Mouse (Mus musculus) layer of hippocampus, adult 11-12 months (tissue): ENCODE results near the gene Dnajb12.

ENCODE experiments used
- DNase-seq: peaks from one replicate; pipeline ENCODE4 v3.0.0; 2022; ENCODE audit warnings: low spot score

Gene Dnajb12

DNA sequence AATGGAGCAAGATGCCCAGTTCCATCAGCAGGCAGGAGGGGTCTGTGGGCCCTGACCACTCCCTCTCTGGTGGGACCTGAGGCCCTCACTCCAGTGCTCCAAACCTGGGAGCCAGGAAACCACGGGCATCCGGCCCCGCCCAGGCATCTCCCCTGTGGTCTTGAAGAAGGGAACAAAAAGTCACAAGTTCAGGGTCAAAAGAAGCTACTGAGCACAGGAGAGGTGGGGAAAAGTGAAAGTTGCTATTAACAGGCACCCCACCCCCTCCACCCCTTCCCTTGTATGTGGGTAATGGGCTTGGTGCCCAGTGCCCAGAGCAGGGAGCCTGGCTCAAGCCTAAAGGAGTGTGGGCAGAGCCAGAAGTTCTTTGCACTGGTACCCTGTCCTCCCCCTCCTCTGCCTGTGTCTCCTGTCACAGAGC lies 17.6 kb downstream of the Dnajb12 start:
- no peak for DNase-seq

DNA sequence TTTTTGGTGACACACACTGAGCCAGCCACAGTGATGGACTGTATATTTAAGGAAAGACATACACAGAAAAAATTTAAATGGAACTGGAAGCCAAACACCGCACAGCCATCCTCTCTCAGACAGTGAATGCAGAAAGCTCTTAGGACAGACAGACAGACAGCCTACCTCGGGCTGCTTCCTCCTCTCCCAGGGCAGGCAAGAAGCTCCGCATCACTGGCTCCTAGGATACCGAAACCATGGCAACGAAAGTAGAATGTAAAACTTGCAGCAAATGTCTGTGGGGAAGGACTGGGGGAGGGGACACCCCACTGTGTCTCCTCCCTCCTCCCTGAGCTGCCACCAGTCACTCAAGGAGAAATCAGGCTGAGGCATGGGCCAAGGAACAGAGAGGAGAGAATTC lies 18.2 kb downstream of the Dnajb12 start:
- DNase-seq = peak; percentile 83

DNA sequence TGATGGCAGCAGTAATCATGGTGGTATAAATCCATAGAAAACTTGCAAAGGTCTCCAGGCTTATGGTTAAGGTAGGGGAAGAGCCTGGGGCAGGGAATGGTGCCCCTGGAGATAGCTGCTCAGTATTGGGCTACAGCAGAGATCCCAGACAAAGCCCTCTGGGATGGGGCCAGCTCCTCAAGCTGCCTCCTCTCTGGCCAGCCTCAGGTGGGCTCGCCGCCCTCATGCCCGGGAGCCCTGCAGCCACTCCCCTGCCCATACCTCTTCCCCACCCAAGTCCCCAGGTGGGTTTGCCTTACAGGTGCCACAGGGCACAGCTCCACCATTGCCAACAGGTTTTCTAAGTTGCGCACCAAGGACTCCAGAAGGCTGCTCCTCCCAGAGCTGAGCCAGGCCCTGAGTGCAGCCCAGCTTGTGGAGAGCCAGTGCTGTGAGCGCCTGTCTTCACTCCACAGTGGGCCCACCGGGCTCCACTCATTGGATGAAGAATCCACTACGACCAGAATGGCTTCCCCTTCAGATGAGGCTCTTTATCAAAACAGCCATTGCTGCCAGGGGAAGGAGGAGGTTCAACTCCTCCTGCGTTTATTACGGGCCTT lies 18.9 kb downstream of the Dnajb12 start:
- DNase-seq = no peak

DNA sequence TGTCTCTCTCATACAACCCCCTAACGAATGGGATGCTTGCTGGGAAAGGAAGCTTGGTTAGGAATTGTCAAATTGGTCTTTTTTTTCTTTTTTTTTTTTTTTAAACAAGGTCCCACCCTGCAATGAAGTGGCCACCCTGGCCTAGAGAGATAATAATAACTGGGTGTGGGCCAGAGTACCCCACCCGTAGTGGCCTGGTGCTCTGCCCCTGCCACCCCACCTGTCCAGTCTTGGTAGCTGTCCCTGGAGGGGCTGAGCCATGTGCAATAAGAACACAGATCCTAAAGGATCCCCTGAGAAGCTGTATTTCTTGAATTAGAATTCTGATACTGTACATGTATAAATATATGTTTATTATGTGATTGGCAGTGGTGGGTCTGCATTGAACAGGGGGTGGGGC lies 19.6 kb downstream of the Dnajb12 start:
- no peak for DNase-seq

DNA sequence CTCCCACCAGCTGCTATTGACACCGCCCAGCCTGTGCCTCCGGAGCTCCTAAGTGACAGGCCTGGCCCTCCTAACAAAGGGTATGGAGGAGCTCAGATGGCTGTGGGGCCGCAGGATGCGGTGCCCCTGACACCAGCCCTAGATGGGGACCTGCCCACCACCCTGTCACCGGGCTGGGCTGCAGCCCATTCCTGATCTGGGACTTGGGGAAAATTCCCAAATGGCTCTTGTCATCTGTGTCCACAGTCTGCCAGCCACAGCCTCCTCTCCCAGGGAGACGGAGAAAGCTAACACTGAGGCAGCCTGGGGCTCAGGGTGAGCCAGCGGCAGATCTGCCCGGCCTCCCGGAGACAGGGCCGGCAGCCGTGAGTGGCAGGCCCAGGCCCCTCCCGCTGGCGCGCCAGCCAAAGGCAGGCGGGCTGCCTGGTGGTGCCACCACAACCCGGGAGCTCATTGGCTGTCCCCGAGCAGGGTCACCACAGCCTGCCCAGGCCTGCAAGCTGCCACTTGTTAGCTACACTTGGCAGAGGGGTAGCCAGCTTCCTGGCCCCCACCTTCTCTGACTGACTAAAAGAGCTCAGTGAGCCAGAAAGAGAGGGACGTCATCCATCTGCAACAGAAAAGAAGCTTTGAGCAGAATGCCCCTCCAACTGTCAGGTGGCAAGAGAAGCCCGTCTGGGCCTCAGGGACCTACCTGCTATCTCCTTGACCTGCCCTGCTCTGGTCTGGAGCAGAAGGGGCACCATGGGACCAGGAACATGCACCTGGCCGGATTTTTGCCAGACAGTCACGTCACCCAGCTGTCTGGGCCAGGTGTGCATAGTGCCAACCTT lies 20.2 kb downstream of the Dnajb12 start:
- peak; percentile 95 for DNase-seq

DNA sequence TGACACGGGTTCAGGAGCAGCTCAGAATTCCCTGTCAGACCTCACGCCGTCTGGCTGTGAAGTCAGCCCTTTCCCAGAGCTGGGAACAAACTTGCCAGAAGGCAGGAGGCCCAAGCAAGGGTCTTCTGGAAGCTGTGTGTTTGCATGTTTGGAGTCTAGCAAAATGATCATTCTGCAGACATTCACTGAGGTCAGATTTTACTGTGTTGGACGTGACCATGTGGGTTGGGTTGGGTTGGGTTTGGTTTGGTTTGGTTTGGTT lies 20.7 kb downstream of the Dnajb12 start:
- no peak for DNase-seq

DNA sequence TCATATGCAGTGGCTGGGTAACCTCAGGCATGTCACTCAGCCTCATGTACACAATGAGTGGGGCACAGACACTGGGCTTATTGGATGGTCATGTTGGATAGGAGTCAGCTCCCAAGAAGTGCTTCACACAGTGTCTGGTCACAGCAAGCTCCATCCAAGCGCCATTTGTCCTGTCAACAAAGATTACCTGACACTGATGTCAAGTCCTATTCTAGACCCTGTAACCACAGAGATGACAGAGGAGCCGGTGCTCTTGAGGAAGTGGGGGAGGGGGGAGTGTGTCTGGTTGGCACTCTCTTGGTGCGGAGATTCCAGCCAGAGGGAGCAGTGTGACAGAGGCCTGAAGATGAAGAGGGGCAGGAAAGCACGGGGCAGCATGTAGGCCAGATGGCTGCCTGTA lies 21.6 kb downstream of the Dnajb12 start:
- DNase-seq = no peak

DNA sequence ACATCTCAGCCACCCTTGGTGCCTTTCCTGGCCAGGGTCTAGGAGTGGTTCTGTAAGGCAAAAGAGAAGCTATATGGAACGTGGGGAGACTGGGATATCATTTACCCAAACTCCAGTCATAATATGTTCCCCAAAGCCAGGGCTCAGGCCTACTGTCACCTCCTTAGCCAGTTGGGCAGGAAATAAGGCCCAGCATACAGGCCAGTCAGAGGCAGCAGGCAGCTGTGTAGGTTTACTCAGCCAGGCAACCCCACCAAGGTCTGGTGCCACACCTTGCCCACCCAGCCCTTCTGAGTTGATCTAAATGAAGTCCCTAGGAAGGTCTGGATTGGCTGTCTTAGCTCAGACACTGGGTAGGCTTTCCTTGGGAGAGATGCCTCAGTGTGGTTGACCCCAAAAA lies 22.1 kb downstream of the Dnajb12 start:
- DNase-seq = no peak

DNA sequence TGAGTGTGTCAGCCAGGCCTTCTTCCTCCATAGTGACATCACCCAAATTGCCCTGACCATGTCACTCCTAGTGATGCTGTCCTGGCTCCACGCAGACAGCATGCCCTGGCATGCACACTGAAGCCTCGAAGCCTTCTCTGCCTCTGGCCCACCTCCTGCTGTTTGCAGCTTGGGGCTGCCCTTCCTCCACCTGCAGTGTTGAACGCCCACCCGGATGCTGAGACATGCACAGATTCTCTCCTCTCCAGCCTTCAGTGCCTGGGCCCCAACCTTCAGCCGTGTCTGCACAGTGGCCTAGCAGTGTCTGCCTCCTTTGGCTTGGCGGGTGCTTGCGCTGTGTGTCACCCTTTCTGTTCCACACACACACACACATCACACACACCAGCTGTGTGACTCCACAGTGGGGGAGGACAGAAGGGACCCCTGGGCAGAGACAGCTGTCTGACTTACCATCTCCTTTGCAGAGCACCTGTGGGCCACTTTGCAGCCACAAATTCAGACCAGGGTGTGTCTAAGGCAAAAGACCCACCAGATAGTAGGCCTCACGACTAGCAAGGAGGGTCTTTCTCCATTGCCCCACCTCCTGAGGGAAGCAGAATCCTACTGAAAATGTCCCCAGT lies 22.7 kb downstream of the Dnajb12 start:
- DNase-seq = no peak

DNA sequence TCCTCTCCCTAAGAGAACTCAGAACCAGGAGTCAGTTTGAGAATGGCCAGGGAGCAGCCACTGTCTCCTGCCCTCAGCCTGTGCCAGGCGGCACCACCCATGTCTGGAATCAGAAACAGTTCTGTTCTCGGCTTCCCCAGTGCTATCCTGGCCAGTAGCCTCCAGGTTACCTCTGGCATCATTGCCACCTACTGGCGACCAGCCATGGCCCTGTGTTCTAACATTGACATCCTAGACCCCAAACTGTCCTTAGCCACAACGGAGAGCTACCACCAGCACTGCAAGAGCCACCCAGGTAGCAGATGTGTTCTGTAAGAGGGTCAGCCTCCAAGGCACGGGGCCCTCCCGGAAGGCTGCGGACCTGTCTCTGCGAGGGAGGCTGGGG lies 23.2 kb downstream of the Dnajb12 start:
- DNase-seq = no peak

DNA sequence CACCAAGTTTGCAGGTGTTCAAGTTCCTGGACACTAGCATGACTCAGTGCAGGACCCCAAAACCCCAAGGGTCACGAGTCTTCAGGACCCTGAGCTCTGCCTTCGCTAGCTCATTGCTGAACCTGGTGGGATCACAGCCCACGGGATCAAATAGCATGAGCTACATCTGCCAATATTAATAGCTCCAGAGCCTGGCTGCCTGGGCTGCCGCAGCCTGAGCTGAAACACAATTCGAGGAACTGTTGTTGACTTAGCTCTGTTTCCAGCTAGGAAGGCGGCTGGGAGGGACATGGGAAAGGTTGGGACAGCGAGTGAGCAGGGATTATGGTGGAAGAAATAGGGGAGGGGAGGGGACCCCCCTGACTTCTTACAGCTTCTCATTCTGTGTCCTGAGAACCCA lies 23.8 kb downstream of the Dnajb12 start:
- DNase-seq = no peak

DNA sequence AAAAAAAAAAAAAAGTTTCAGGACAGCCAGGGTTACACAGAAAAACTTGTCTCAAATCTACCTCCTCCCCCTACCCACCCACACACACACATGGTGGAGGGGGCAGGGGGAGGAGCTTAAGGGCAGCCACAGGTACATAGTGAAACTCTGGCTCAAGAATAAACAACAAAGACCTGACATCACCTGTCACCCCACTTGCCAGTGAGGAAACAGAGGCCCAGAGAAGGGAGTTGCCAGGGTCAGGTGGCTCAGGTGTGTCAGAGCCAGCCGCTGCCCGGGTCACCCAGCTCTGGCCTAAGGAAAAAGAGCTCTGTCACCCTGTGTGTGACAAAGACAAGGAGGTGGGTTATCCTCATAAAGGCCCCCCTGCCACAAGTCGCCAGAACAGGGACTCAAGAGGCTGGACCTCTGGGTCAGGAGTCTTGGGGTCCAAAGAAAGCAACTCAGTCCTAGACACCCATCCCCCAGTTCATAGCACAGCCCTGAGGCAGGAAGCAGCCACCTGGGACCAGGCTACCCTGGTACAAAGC lies 27.8 kb downstream of the Dnajb12 start:
- no peak for DNase-seq

DNA sequence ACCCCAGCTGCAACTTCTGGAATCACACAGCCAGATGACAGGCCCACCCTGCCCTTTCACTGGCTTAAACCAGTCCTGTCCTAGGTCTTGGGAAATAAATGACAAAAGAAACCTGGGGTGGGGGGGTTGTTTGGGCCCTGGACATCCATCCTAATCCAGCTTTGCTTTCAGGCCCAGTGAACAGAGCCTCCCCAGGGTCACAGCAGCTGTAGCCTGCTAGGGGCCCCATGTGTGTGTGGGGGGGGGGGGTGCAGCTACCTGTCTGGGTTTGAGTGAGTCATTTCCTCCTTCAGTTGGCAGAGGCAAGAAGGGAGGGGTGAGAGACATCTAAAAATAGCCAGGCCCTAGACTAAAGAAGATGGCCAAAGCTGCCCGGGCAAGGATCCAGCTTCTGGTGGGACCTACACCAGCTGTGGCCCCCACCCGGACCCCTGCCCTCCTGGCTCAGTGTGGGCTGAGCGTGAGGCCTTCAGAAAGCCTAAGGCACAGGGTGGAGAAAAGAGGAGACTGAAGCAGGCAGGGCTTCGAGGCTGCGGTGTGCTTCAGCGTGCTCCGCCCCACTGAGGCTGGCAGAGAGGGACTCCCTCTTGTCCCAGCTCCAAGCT lies 28.4 kb downstream of the Dnajb12 start:
- DNase-seq = no peak

DNA sequence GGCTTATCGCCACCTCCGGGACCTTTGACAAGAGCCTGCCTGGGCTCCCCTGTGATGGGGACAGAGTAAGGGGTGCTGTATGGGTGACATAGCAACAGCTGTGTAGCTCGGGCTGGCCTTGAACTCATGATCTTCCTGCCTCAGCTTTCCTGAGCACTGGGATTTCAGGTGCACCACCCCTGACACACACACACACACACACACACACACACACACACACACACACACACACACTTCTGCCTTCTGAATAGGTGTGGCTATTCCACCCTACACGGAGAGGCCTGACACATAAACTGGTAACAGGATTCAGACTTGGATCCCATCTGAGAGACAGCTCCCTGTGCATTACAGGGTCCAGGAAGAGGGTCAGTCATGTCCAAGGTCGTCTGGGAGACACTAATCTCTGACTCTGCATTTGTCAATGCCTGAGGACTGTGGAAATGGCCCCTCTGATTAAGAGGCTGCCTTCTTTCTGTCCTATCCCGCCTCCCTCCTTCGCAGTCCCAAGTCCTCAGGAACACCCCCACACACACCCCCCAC lies 29.5 kb downstream of the Dnajb12 start:
- no peak for DNase-seq

DNA sequence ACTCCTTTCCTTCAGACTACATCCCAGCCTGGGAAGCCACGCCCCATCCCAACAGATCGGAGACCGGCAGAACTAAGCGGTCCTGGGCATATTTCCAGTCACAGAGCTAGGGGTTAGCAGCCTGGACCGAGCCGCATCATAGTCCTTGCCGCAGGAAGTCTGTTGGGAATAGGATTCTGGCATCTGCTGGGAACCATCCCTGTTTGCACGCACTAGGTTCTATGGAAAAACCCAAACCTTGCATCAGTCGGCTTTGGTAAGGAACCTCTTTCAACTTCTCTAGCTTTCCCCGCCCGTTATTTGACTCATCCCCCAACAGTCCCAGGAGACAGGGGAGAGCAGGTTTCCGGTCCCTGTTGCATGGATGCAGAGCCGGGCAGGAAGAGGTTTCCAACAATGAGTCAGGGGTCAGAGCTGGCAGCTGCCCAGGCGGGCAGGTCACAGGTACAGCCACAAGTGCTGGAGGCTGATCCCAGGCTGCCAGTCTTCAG lies 30.0 kb downstream of the Dnajb12 start:
- DNase-seq = no peak

DNA sequence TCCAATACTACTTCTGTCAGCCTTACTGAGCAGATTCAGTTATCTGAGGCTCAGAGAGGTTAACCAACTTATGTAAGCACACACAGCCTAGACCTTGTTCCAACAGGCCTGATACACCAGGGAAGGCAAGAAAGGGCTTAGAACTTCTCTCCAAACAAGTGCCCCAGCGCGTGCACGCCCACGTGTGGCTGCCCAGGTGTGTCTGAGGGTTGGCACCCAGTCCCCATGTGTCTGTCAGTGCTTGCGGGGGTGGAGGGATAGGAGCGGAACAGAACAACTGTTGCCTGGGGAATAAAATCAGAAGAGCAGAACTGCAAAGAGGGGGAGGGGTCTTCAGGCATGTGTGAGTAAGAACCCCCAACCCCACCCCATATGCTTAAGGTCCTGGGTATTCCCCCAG lies 31.7 kb downstream of the Dnajb12 start:
- no peak for DNase-seq

DNA sequence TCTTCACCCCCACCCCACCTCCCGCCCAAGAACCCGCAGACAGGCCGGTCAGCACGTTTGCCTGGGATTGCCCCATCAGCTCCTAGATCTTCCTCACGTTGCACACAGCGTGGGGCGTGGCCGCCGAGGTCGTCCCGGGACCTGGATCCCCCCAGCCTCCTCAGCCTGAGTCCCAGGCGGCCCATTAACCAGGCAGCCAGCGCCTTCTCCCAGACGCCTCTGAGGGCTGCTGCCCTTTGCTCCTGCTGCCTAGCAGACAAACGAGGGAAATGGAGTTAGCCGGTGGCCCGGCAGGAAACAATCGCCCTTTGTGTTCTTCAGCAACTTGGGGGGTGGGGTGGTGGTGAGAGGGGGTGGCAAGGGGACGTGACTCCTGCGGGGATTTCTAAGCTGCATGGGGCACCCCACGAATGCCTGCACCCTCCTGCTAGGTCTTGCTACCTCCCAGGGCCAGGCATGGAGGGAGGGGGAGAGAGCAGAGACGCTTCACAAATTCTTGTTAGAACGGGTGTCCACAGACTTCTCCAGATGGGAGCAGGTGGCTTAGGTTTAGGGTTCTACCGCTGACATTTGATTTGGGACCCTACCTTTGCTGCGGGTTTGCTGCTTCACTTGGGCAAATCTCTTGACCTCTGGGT lies 32.3 kb downstream of the Dnajb12 start:
- no peak for DNase-seq

DNA sequence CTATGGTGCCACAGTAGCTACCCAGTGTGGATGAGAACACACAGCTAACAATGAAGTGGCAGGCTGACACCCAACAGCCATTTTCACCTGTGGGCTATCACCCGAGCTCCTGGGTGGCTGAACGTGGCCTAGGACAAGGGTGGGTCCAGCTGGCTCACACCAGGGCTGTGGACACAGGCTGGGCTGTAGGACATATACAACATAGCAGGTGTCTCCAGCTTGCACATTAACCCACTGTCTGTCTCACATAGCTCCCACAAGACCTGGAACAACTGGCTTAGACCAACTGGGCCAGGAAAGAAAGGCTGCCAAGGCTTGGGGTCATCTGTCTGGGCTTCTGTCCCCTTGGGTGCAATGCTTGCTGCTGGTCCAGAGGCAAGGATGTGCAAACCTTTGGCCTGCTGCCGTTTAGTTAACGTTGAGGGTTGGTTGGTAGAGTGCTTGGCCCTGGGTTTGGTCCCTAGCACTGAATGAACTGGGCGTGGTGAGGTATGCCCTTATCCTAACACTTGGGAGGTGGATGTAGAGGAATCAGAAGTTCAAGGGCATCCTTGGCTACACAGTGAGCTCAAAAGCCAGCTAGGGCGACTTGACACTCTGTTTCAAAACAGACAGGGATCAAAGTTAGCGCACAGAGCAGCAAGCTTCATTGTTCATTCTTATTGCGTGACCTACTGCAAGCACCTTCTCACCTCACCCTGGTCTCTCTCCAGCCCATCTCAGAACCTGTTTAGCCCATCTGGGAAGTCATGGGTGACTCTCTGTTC lies 36.0 kb downstream of the Dnajb12 start:
- no peak for DNase-seq

DNA sequence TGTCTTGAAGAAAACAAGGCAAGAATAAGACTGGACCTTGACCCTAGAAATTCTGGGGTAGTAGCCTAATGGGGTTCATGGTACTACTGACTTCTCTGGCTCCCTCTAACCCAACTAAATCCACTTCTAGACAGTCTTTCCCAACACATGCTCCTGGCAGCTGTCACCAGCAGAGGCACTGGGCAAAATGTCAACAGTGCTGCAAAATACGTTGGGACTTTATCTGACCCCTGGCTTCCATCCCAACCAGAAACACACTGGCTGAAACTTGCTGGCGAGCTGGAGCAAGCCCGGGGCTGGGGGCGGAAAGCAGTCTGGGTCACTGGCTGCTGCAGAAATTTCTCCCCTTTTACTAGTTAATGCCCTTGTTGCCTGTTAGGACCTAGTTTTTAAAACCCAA lies 36.8 kb downstream of the Dnajb12 start:
- DNase-seq = no peak

DNA sequence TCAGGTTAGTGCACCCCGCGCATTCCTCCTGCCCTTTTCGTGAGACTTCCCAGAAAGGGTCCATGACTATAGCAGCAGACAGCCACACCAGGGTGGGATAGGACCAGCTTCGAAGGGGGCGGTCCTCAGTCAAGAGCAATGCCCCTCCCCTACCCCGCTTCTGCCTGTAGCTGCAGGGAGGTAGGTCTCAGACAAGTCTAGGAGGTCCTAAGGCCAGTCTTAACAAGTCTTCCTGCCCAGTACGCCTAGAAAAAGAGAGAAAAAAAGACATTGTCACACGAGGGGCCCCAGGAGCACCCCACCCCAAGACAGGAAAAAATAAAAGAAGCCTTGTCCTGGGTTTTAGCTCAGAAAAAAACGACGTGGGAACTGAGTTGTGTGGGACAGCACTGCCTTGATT lies 37.3 kb downstream of the Dnajb12 start:
- DNase-seq = no peak

DNA sequence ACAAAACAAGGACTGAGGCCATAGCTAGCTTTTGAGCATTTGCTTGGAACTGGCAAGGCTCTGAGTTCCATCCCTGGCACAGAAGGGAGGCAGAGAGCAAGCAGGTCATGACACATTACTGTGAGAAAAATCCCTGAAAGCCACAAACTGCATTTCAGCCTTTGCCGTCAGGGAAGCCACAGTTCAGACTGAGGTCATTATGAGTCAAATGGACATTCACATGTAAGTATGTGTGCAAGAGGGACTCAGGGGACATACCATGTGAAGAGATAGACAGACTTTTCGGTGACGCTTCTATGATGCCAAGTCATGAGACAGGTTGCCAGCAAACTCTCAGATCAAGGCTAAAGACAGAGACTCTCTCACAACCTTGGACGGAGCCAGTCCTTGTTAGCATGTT lies 38.8 kb downstream of the Dnajb12 start:
- no peak for DNase-seq
